Mouse (Mus musculus): ENCODE measurements around the gene Fam92b. TPM values are rescaled to one million over a fixed set of nuclear protein-coding genes. Genes with fewer than 3 reads are reported as not detected.
A peak's percentile ranks its signal among the peaks of the same experiment; 100 is the strongest.

The Fam92b gene
- total and polyA plus RNA-seq, 2 experiments from 2014 or later, result 1.0 to 1.7 TPM

- H3K4me3 ChIP-seq (ENCODE audit: low read depth, low read length), result no peak overlapping the region
- no peak for TF ChIP-seq CTCF (IDR thresholded peaks at IDR 0.05)
- ATAC-seq (ENCODE audit: low FRiP score), result no peak
- no peaks in the 10 kb centered on the region for H3K9me3 ChIP-seq (ENCODE audit: low read length)
- H3K36me3 ChIP-seq (ENCODE audit: insufficient read depth, low read length), result no peaks in the 10 kb centered on the region
- no peaks in the 10 kb centered on the region for H3K4me1 ChIP-seq (ENCODE audit: insufficient read depth, low read length)
- no peak overlapping the region for H3K9ac ChIP-seq (replicated peaks; ENCODE audit: low read length, poor library complexity, severe bottlenecking)
- H3K27ac ChIP-seq (ENCODE audit: low read depth, low read length), result no peak overlapping the region
- H3K4me2 ChIP-seq (ENCODE audit: low read depth, low read length, poor library complexity, severe bottlenecking), result no peak overlapping the region
- DNase-seq (ENCODE audit: low spot score), result no peak
- 87% methylated on average over 6 of the region's 6 CpGs for WGBS
- H3K27me3 ChIP-seq (ENCODE audit: insufficient read depth, low read length), result no peaks in the 10 kb centered on the region
These were observed 24.1 kb upstream of the Fam92b start for GRCm38 (mm10) chr8:120201351-120201750.

- H3K9me3 ChIP-seq (ENCODE audit: low read length), result no peaks in the 10 kb centered on the region
- no peaks in the 10 kb centered on the region for H3K27me3 ChIP-seq (ENCODE audit: insufficient read depth, low read length)
- WGBS, result 98% methylated on average over 5 of the region's 5 CpGs
- H3K4me2 ChIP-seq (ENCODE audit: low read depth, low read length, poor library complexity, severe bottlenecking), result no peak overlapping the region
- TF ChIP-seq CTCF (IDR thresholded peaks at IDR 0.05), result no peak
- H3K36me3 ChIP-seq (ENCODE audit: insufficient read depth, low read length), result no peaks in the 10 kb centered on the region
- ATAC-seq (ENCODE audit: low FRiP score) (no peak), DNase-seq (ENCODE audit: low spot score) (no peak)
- peaks cover 4% of the 10 kb centered on the region; the same call in 1 of the 2 replicates for H3K4me1 ChIP-seq (ENCODE audit: insufficient read depth, low read length)
- H3K4me3 ChIP-seq (ENCODE audit: low read depth, low read length), result no peak overlapping the region
- H3K9ac ChIP-seq (replicated peaks; ENCODE audit: low read length, poor library complexity, severe bottlenecking), result no peak overlapping the region
- H3K27ac ChIP-seq (ENCODE audit: low read depth, low read length), result no peak overlapping the region
These were observed 14.9 kb upstream of the Fam92b start for GRCm38 (mm10) chr8:120192118-120192517.

GRCm38 (mm10) chr8:120191633-120192032, 14.4 kb upstream of the Fam92b start:
- no peak for ATAC-seq (ENCODE audit: low FRiP score)

GRCm38 (mm10) chr8:120190810-120191413, 13.6 kb upstream of the Fam92b start:
- Histone ChIP-seq H3K27ac (ENCODE audit: low read depth, low read length) (peak overlapping the region; percentile 74), H3K9me3 (ENCODE audit: low read length) (no peaks in the 10 kb centered on the region), H3K4me3 (ENCODE audit: low read depth, low read length) (no peak overlapping the region), H3K4me2 (ENCODE audit: low read depth, low read length, poor library complexity, severe bottlenecking) (peak overlapping the region; percentile 41), H3K9ac (replicated peaks; ENCODE audit: low read length, poor library complexity, severe bottlenecking) (0 out of 2 replicates have a peak overlapping the region, but pooled peaks have one; percentile 36), H3K36me3 (ENCODE audit: insufficient read depth, low read length) (no peaks in the 10 kb centered on the region), H3K4me1 (ENCODE audit: insufficient read depth, low read length) (peaks cover 4% of the 10 kb centered on the region; the same call in 1 of the 2 replicates), H3K27me3 (ENCODE audit: insufficient read depth, low read length) (no peaks in the 10 kb centered on the region)
- ATAC-seq (ENCODE audit: low FRiP score), result peak; percentile 90
- peak; percentile 28 for TF ChIP-seq CTCF (IDR thresholded peaks at IDR 0.05)
- 25% methylated on average over 20 of the region's 20 CpGs for WGBS
- peak; percentile 86 for DNase-seq (ENCODE audit: low spot score)

More at GRCm38 (mm10) chr8:120191633-120192032, 14.4 kb upstream of the Fam92b start:
- DNase-seq (ENCODE audit: low spot score), result no peak
- TF ChIP-seq CTCF (IDR thresholded peaks at IDR 0.05), result no peak
- no peaks in the 10 kb centered on the region for H3K27me3 ChIP-seq (ENCODE audit: insufficient read depth, low read length)
- no peak overlapping the region for H3K4me3 ChIP-seq (ENCODE audit: low read depth, low read length)
- no peaks in the 10 kb centered on the region for H3K36me3 ChIP-seq (ENCODE audit: insufficient read depth, low read length)
- H3K9me3 ChIP-seq (ENCODE audit: low read length), result no peaks in the 10 kb centered on the region
- H3K4me2 ChIP-seq (ENCODE audit: low read depth, low read length, poor library complexity, severe bottlenecking), result no peak overlapping the region; the same call in 1 of the 2 replicates
- H3K4me1 ChIP-seq (ENCODE audit: insufficient read depth, low read length), result peaks cover 4% of the 10 kb centered on the region; the same call in 1 of the 2 replicates
- no peak overlapping the region for H3K27ac ChIP-seq (ENCODE audit: low read depth, low read length)
- 55% methylated on average over 5 of the region's 5 CpGs for WGBS
- no peak overlapping the region for H3K9ac ChIP-seq (replicated peaks; ENCODE audit: low read length, poor library complexity, severe bottlenecking)

DNA sequence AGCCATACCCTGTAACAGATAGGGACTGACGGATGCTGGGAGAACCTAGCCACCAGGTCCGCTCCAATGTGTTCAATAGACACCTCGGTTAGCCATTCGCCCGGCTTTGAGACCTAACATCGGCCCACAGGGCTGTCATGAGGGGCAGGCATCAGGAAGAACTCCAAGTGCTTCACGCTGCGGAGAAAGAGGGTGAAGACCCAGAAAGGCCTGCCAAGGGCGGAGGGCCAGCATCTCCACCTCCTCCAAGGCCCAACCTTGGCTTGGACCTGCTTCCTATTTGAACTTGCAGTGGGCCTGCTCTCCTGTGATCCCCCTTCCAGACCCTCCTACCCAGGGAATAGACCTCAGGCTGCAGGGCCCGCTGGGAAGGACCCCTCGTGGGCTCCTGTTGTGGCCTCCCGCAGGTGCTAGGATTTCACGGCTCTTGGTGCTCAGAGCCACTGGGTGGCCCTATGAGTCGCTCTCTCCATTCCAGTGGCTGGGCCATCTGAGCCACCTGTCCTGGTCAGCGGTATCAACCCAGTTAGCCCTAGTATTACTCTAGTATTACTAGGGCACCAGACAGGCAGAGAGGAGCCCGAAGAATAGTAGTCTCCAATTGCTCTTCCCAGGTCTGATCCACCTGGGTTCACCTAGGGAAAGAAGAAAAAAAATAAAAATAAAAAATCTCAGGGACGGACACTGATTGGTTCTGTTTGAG, 13.0 kb upstream of the Fam92b start:
- no peaks in the 10 kb centered on the region for H3K9me3 ChIP-seq (ENCODE audit: low read length)
- peaks cover 9% of the 10 kb centered on the region for H3K4me1 ChIP-seq (ENCODE audit: insufficient read depth, low read length)
- ATAC-seq (ENCODE audit: low FRiP score) (no peak; the same call in 1 of the 2 replicates), DNase-seq (ENCODE audit: low spot score) (no peak)
- TF ChIP-seq CTCF (IDR thresholded peaks at IDR 0.05), result no peak
- peak overlapping the region; percentile 63 for H3K27ac ChIP-seq (ENCODE audit: low read depth, low read length)
- no peak overlapping the region for H3K4me2 ChIP-seq (ENCODE audit: low read depth, low read length, poor library complexity, severe bottlenecking)
- H3K36me3 ChIP-seq (ENCODE audit: insufficient read depth, low read length), result no peaks in the 10 kb centered on the region
- 83% methylated on average over 17 of the region's 17 CpGs for WGBS
- H3K9ac ChIP-seq (replicated peaks; ENCODE audit: low read length, poor library complexity, severe bottlenecking), result no peak overlapping the region
- no peaks in the 10 kb centered on the region for H3K27me3 ChIP-seq (ENCODE audit: insufficient read depth, low read length)
- no peak overlapping the region for H3K4me3 ChIP-seq (ENCODE audit: low read depth, low read length)

- H3K4me2 ChIP-seq (ENCODE audit: low read depth, low read length, poor library complexity, severe bottlenecking), result no peak overlapping the region
- no peaks in the 10 kb centered on the region for H3K36me3 ChIP-seq (ENCODE audit: insufficient read depth, low read length)
- peaks cover 12% of the 10 kb centered on the region for H3K4me1 ChIP-seq (ENCODE audit: insufficient read depth, low read length)
- no peaks in the 10 kb centered on the region for H3K27me3 ChIP-seq (ENCODE audit: insufficient read depth, low read length)
- ATAC-seq (ENCODE audit: low FRiP score), result no peak
- H3K4me3 ChIP-seq (ENCODE audit: low read depth, low read length), result no peak overlapping the region
- no peaks in the 10 kb centered on the region for H3K9me3 ChIP-seq (ENCODE audit: low read length)
- no peak overlapping the region for H3K27ac ChIP-seq (ENCODE audit: low read depth, low read length)
- DNase-seq (ENCODE audit: low spot score), result no peak
- TF ChIP-seq CTCF (IDR thresholded peaks at IDR 0.05), result no peak
- H3K9ac ChIP-seq (replicated peaks; ENCODE audit: low read length, poor library complexity, severe bottlenecking), result no peak overlapping the region
- 82% methylated on average over 6 of the region's 6 CpGs for WGBS
These were observed 12.2 kb upstream of the Fam92b start for GRCm38 (mm10) chr8:120189440-120189839.
